Comparison of ENCODE assay signal across 11 mouse cellular contexts in genomic region chr12:89377051-89377643, GRCm38 (mm10).
DNase-seq lines count a peak whose midpoint lies in the region; ATAC-seq and TF ChIP-seq lines count a peak whose summit lies in the region.
"Had no signal": no experiment of that assay in that cellular context is flagged by ENCODE, and none has a peak within 500 bp of the region (broad histone marks: within the 10 kb centered on the region; RNA-seq: fewer than 3 reads in every experiment).

No protein-coding gene starts in this region.

- H3K4me3 ChIP-seq in embryonic facial prominence, embryonic 10.5 days: no peak overlapping the region
- H3K4me3 ChIP-seq in olfactory bulb, adult 2 months (ENCODE audit: insufficient read depth, low read depth, low read length): no peak overlapping the region

- H3K9me3 ChIP-seq in embryonic facial prominence, embryonic 10.5 days: no peaks in the 10 kb centered on the region
- H3K9me3 ChIP-seq: G1E had no signal

- no peak overlapping the region for H3K27ac ChIP-seq in embryonic facial prominence, embryonic 10.5 days (replicated peaks)
- H3K27ac ChIP-seq in olfactory bulb, adult 2 months (ENCODE audit: insufficient read depth, low read depth, low read length): peak overlapping the region; percentile 85

- ATAC-seq in frontal cortex, adult (ENCODE audit: low TSS enrichment): peak; percentile 91
- ATAC-seq: inflammation-experienced regulatory T-cells, adult 6 months had no signal

- H3K27me3 ChIP-seq in embryonic facial prominence, embryonic 10.5 days (replicated peaks; ENCODE audit: low read depth, poor library complexity, severe bottlenecking): no peaks in the 10 kb centered on the region

- no peaks in the 10 kb centered on the region for H3K36me3 ChIP-seq in embryonic facial prominence, embryonic 10.5 days (replicated peaks)
- H3K36me3 ChIP-seq: G1E had no signal

- TF ChIP-seq POLR2A in olfactory bulb, adult 2 months (IDR thresholded peaks at IDR 0.05; ENCODE audit: insufficient read depth, low read depth, low read length): no peak

- 61% methylated on average over 5 of the region's 5 CpGs for WGBS in embryonic facial prominence, embryonic 10.5 days
- 27% methylated on average over 5 of the region's 5 CpGs for WGBS in olfactory bulb, adult 2 months

- peak; percentile 8 for DNase-seq in embryonic facial prominence, embryonic 10.5 days (ENCODE audit: low spot score)
- peak; percentile 77 to 81 for DNase-seq in left cerebral cortex, adult 18-20 months (ENCODE audit: low spot score in 2 of 2)
- no peak for DNase-seq in c-Kit-positive CD71-positive TER-119-positive erythroid progenitor cells, embryonic 14.5 days (ENCODE audit: low spot score)
- no peak for DNase-seq in heart, postnatal 4 days
- DNase-seq in T-cell, adult 2 months (ENCODE audit: low spot score): no peak
- DNase-seq: adrenal gland, postnatal 14 days; embryo, embryonic 11 days had no signal

- H3K4me1 ChIP-seq in embryonic facial prominence, embryonic 10.5 days: no peaks in the 10 kb centered on the region; the same call in 1 of the 2 replicates
- H3K4me1 ChIP-seq in olfactory bulb, adult 2 months (ENCODE audit: control insufficient read depth, insufficient read depth, low read length): peaks cover 6% of the 10 kb centered on the region; the same call in 1 of the 2 replicates

- no peak for TF ChIP-seq CTCF in olfactory bulb, adult 2 months (IDR thresholded peaks at IDR 0.05; ENCODE audit: insufficient read depth, low read depth, low read length)

Comparison
In these comparisons a context has a peak if more than half of its experiments do, and no peak if none do; other contexts are left out.
1. DNase-seq: peak in embryonic facial prominence, embryonic 10.5 days (single experiment) and left cerebral cortex, adult 18-20 months (2 of 2); none in c-Kit-positive CD71-positive TER-119-positive erythroid progenitor cells, embryonic 14.5 days (single experiment), heart, postnatal 4 days (single experiment) and T-cell, adult 2 months (single experiment).